Mouse (Mus musculus) stomach, embryonic 16.5 days (tissue): ENCODE results near the gene Vwa7. TPM values are rescaled to one million over a fixed set of nuclear protein-coding genes. Genes with fewer than 3 reads are reported as not detected.

ENCODE experiments used
- polyA plus RNA-seq: library from polyadenylated mRNA; unstranded; fragments of >200 nt; fragmentation: Nextera tagmentation; extraction: Ambion mirVana; gene quantifications from 2 replicates; pipeline ENCODE4 v1.2.1, GENCODE M21; 2015

The Vwa7 gene
- polyA plus RNA-seq, 1 experiment from 2014 or later, result 0.26 TPM

Other genes with a start within 250 kb of the Vwa7 start
- gene Cyp21a1, start 212.0 kb upstream of the Vwa7 start, polyA plus RNA-seq, result 0.21 and 6.9 TPM in 2 replicates
- gene Stk19, start 179.6 kb upstream of the Vwa7 start, polyA plus RNA-seq, result 23.8 and 25.8 TPM in 2 replicates
- gene Dxo, start 179.6 kb upstream of the Vwa7 start, polyA plus RNA-seq, result 48.9 and 53.3 TPM in 2 replicates
- 45.0 and 48.1 TPM in 2 replicates for gene Skiv2l, start 166.4 kb upstream of the Vwa7 start, polyA plus RNA-seq
- 89.5 and 96.4 TPM in 2 replicates for gene Nelfe, start 166.2 kb upstream of the Vwa7 start, polyA plus RNA-seq
- gene Cfb, start 154.1 kb upstream of the Vwa7 start, polyA plus RNA-seq, result 27.8 and 28.9 TPM in 2 replicates
- gene Zbtb12, start 137.1 kb upstream of the Vwa7 start, polyA plus RNA-seq, result 1.0 and 1.1 TPM in 2 replicates
- 0.49 TPM in 1 of 2 replicates, not detected in the other for gene Gm20547, start 134.5 kb upstream of the Vwa7 start, polyA plus RNA-seq
- gene C2, start 118.3 kb upstream of the Vwa7 start, polyA plus RNA-seq, result 4.4 and 5.5 TPM in 2 replicates
- gene Ehmt2, start 118.1 kb upstream of the Vwa7 start, polyA plus RNA-seq, result 61.0 and 61.1 TPM in 2 replicates
- 19.3 and 21.1 TPM in 2 replicates for gene Slc44a4, start 102.1 kb upstream of the Vwa7 start, polyA plus RNA-seq
- gene Neu1, start 85.3 kb upstream of the Vwa7 start, polyA plus RNA-seq, result 36.7 and 40.6 TPM in 2 replicates
- gene Hspa1b, start 57.3 kb upstream of the Vwa7 start, polyA plus RNA-seq, result 0.94 and 1.4 TPM in 2 replicates
- gene Gm20481, start 46.7 kb upstream of the Vwa7 start, polyA plus RNA-seq, result 0.27 TPM in 1 of 2 replicates, not detected in the other
- 13.7 and 16.3 TPM in 2 replicates for gene Hspa1a, start 44.4 kb upstream of the Vwa7 start, polyA plus RNA-seq
- gene Hspa1l, start 43.9 kb upstream of the Vwa7 start, polyA plus RNA-seq, result 0.96 and 1.4 TPM in 2 replicates
- gene Lsm2, start 34.7 kb upstream of the Vwa7 start, polyA plus RNA-seq, result 145 and 146 TPM in 2 replicates
- 81.1 and 82.1 TPM in 2 replicates for gene Vars, start 15.6 kb upstream of the Vwa7 start, polyA plus RNA-seq
- 14.2 and 14.3 TPM in 2 replicates for gene Sapcd1, start 11.4 kb downstream of the Vwa7 start, polyA plus RNA-seq
- 3.9 and 4.2 TPM in 2 replicates for gene Msh5, start 30.2 kb downstream of the Vwa7 start, polyA plus RNA-seq
- gene Clic1, start 33.4 kb downstream of the Vwa7 start, polyA plus RNA-seq, result 396 and 441 TPM in 2 replicates
- gene Ddah2, start 42.5 kb downstream of the Vwa7 start, polyA plus RNA-seq, result 190 and 193 TPM in 2 replicates
- 50.6 and 109 TPM in 2 replicates for gene Ly6g6c, start 48.8 kb downstream of the Vwa7 start, polyA plus RNA-seq
- gene Mpig6b, start 49.6 kb downstream of the Vwa7 start, polyA plus RNA-seq, result 0.48 and 1.0 TPM in 2 replicates
- 32.3 and 49.2 TPM in 2 replicates for gene Ly6g6e, start 60.3 kb downstream of the Vwa7 start, polyA plus RNA-seq
- gene Ly6g6d, start 61.5 kb downstream of the Vwa7 start, polyA plus RNA-seq, result 3.2 and 4.1 TPM in 2 replicates
- gene Ly6g6f, start 69.0 kb downstream of the Vwa7 start, polyA plus RNA-seq, result 0.46 and 0.54 TPM in 2 replicates
- gene Abhd16a, start 72.7 kb downstream of the Vwa7 start, polyA plus RNA-seq, result 95.8 and 97.9 TPM in 2 replicates
- gene Ly6g5c, start 91.7 kb downstream of the Vwa7 start, polyA plus RNA-seq, result not detected in 2 replicates
- 0.53 and 0.89 TPM in 2 replicates for gene Ly6g5b, start 98.8 kb downstream of the Vwa7 start, polyA plus RNA-seq
- 18.1 and 19.4 TPM in 2 replicates for gene Gpank1, start 104.9 kb downstream of the Vwa7 start, polyA plus RNA-seq
- 245 and 269 TPM in 2 replicates for gene Csnk2b, start 105.5 kb downstream of the Vwa7 start, polyA plus RNA-seq
- gene D17H6S53E, start 109.8 kb downstream of the Vwa7 start, polyA plus RNA-seq, result 11.7 and 14.2 TPM in 2 replicates
- 24.9 and 34.0 TPM in 2 replicates for gene Apom, start 115.5 kb downstream of the Vwa7 start, polyA plus RNA-seq
- gene Bag6, start 118.6 kb downstream of the Vwa7 start, polyA plus RNA-seq, result 41.2 and 48.4 TPM in 2 replicates
- 111 and 125 TPM in 2 replicates for gene Prrc2a, start 148.3 kb downstream of the Vwa7 start, polyA plus RNA-seq
- gene Aif1, start 159.5 kb downstream of the Vwa7 start, polyA plus RNA-seq, result 19.9 and 20.2 TPM in 2 replicates
- gene Lst1, start 171.9 kb downstream of the Vwa7 start, polyA plus RNA-seq, result 28.1 and 29.9 TPM in 2 replicates
- 2.0 TPM in 2 replicates for gene Ltb, start 177.9 kb downstream of the Vwa7 start, polyA plus RNA-seq
- 0.32 TPM in 1 of 2 replicates, not detected in the other for gene Tnf, start 185.4 kb downstream of the Vwa7 start, polyA plus RNA-seq
- gene Lta, start 188.8 kb downstream of the Vwa7 start, polyA plus RNA-seq, result 0.44 and 0.46 TPM in 2 replicates
- gene Gm16181, start 204.3 kb downstream of the Vwa7 start, polyA plus RNA-seq, result 0.27 TPM in 1 of 2 replicates, not detected in the other
- 6.0 and 6.8 TPM in 2 replicates for gene Atp6v1g2, start 217.1 kb downstream of the Vwa7 start, polyA plus RNA-seq
- gene Nfkbil1, start 219.2 kb downstream of the Vwa7 start, polyA plus RNA-seq, result 6.4 and 8.8 TPM in 2 replicates
- 340 and 353 TPM in 2 replicates for gene Ddx39b, start 225.2 kb downstream of the Vwa7 start, polyA plus RNA-seq
- 169 and 219 TPM in 2 replicates for gene H2-D1, start 246.2 kb downstream of the Vwa7 start, polyA plus RNA-seq